In the genomic region with DNA sequence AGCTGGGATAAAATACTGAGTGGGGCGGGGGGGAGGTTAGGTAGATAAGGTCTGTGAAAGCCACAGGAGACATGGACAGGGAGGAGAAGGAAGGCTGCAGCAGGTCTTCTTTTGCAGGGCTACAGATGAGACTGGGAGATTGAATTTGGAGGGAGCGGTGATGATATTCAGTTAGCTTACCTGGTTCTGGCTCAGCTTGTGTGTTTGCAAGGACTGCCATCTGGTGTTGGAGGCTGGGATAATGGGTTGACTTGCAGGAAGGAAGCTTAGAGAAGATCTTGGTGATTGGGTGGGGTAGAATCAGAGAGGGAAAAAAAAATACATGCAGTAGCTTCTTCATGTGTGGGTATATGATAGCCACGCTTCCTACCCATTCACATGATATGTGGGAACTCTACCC, we compare ENCODE assay signal across 11 mouse cellular contexts. TPM values are rescaled to one million over a fixed set of nuclear protein-coding genes. Genes with fewer than 3 reads are reported as not detected.
DNase-seq lines count a peak whose midpoint lies in the region; ATAC-seq and TF ChIP-seq lines count a peak whose summit lies in the region.
"Had no signal": no experiment of that assay in that cellular context is flagged by ENCODE, and none has a peak within 500 bp of the region (broad histone marks: within the 10 kb centered on the region; RNA-seq: fewer than 3 reads in every experiment).

No protein-coding gene starts in this region.

- no peak for TF ChIP-seq POLR2A in cerebellum, adult 2 months (IDR thresholded peaks at IDR 0.05; ENCODE audit: borderline replicate concordance, insufficient read depth, low read length)

- H3K9ac ChIP-seq in midbrain, embryonic 14.5 days (replicated peaks; ENCODE audit: low read length): no peak overlapping the region
- H3K9ac ChIP-seq: heart, embryonic 15.5 days had no signal

- TF ChIP-seq CTCF in cerebellum, adult 2 months (IDR thresholded peaks at IDR 0.05; ENCODE audit: borderline replicate concordance, insufficient read depth, low read depth, low read length): peak; percentile 72; the same call in 1 of the 2 replicates

- H3K9me3 ChIP-seq in midbrain, embryonic 14.5 days (ENCODE audit: control insufficient read depth, low read length): no peaks in the 10 kb centered on the region
- H3K9me3 ChIP-seq: heart, embryonic 15.5 days had no signal

- H3K36me3 ChIP-seq in midbrain, embryonic 14.5 days (ENCODE audit: control insufficient read depth, insufficient read depth, low read length): no peaks in the 10 kb centered on the region
- H3K36me3 ChIP-seq: heart, embryonic 15.5 days had no signal

- H3K4me3 ChIP-seq in cerebellum, adult 2 months (replicated peaks; ENCODE audit: insufficient read depth, low read depth, low read length): no peak overlapping the region
- no peak overlapping the region for H3K4me3 ChIP-seq in midbrain, embryonic 14.5 days (replicated peaks; ENCODE audit: low read depth, low read length)
- H3K4me3 ChIP-seq: heart, embryonic 15.5 days had no signal

- H3K4me2 ChIP-seq in midbrain, embryonic 14.5 days (ENCODE audit: low read length): no peak overlapping the region
- H3K4me2 ChIP-seq: heart, embryonic 15.5 days had no signal

- peak; percentile 50 for DNase-seq in adrenal gland, postnatal 10 days
- DNase-seq in adrenal gland, adult 18-20 months (ENCODE audit: low spot score in 2 of 2): no peak
- peak; percentile 77 for DNase-seq in 416B (ENCODE audit: low read depth)
- DNase-seq in cerebellum, adult 2 months: peak; percentile 27 to 41
- DNase-seq in left cerebral cortex, adult 11 months (ENCODE audit: low spot score): peak; percentile 47
- DNase-seq in midbrain, embryonic 14.5 days: peak; percentile 83
- peak; percentile 43 for DNase-seq in thymus, postnatal 25 days

- H3K27me3 ChIP-seq in cerebellum, adult 2 months (ENCODE audit: control insufficient read depth, insufficient read depth, low read length): no peaks in the 10 kb centered on the region
- H3K27me3 ChIP-seq in midbrain, embryonic 14.5 days (ENCODE audit: control insufficient read depth, insufficient read depth, low read length): no peaks in the 10 kb centered on the region

- H3K4me1 ChIP-seq in cerebellum, adult 2 months (ENCODE audit: control insufficient read depth, insufficient read depth, low read length): no peaks in the 10 kb centered on the region
- H3K4me1 ChIP-seq in midbrain, embryonic 14.5 days (ENCODE audit: control insufficient read depth, insufficient read depth, low read length): no peaks in the 10 kb centered on the region

- WGBS in cerebellum, adult 2 months: 24% methylated on average over 3 of the region's 3 CpGs
- WGBS in midbrain, embryonic 14.5 days: 30% methylated on average over 3 of the region's 3 CpGs

- peak; percentile 55 for ATAC-seq in granulocyte monocyte progenitor cell, adult 5-6 weeks (replicated peaks; ENCODE audit: poor library complexity, severe bottlenecking)
- ATAC-seq in midbrain, embryonic 14.5 days (ENCODE audit: low FRiP score, low TSS enrichment): 0 out of 2 replicates have a peak, but pooled peaks have one; percentile 53

- no peak overlapping the region for H3K27ac ChIP-seq in cerebellum, adult 2 months (ENCODE audit: insufficient read depth, low read length)
- no peak overlapping the region for H3K27ac ChIP-seq in midbrain, embryonic 14.5 days (replicated peaks; ENCODE audit: low read depth, low read length)
- H3K27ac ChIP-seq: heart, embryonic 15.5 days had no signal

RNA-seq across cellular contexts. Expression of a gene that starts 5.1 kb away (rescaled TPM):
- 10 to 100 TPM; 18.3 to 18.8 TPM for total RNA-seq in adrenal gland, postnatal 10 days (2021)
- total RNA-seq in adrenal gland, adult 18-20 months (2021): 10 to 100 TPM; 14.5 to 15.5 TPM
- 8.4 and 9.3 TPM in 2 replicates for polyA plus RNA-seq in cerebellum, adult 2 months (2012; rRNA removed)
- 30.8 and 35.3 TPM in 2 replicates for total RNA-seq in granulocyte monocyte progenitor cell, adult 5-6 weeks (2014; fragmentation: Nextera tagmentation)
- 55.1 and 67.3 TPM in 2 replicates for total RNA-seq in granulocyte monocyte progenitor cell, adult 5-6 weeks (2017)
- polyA plus RNA-seq in midbrain, embryonic 14.5 days (2014; fragmentation: Nextera tagmentation; extraction: Ambion mirVana): 61.8 and 67.4 TPM in 2 replicates

RNA-seq across cellular contexts. Expression of a gene that starts 29.7 kb away (rescaled TPM):
- under 1 TPM in 1 of 2 experiments, not detected in 1; 0.79 TPM for total RNA-seq in adrenal gland, postnatal 10 days (2021)
- 1 to 10 TPM in 1 of 2 experiments, under 1 TPM in 1; 0.48 to 2.0 TPM for total RNA-seq in adrenal gland, adult 18-20 months (2021)
- 0.95 and 1.5 TPM in 2 replicates for polyA plus RNA-seq in cerebellum, adult 2 months (2012; rRNA removed)
- total RNA-seq in granulocyte monocyte progenitor cell, adult 5-6 weeks (2014; fragmentation: Nextera tagmentation): not detected in 2 replicates
- not detected in 2 replicates for total RNA-seq in granulocyte monocyte progenitor cell, adult 5-6 weeks (2017)
- polyA plus RNA-seq in midbrain, embryonic 14.5 days (2014; fragmentation: Nextera tagmentation; extraction: Ambion mirVana): 2.9 and 3.4 TPM in 2 replicates
- total RNA-seq: neutrophil, adult 5-6 weeks had no signal
- polyA plus RNA-seq: C2C12 had no signal

Comparison
In these comparisons a context has a peak if more than half of its experiments do, and no peak if none do; other contexts are left out.
1. DNase-seq: peak in adrenal gland, postnatal 10 days (single experiment), 416B (single experiment), cerebellum, adult 2 months (2 of 2), left cerebral cortex, adult 11 months (single experiment), midbrain, embryonic 14.5 days (single experiment) and thymus, postnatal 25 days (single experiment); none in adrenal gland, adult 18-20 months (0 of 2).